Mouse (Mus musculus): ENCODE measurements around the gene Mybpc3. TPM values are rescaled to one million over a fixed set of nuclear protein-coding genes. Genes with fewer than 3 reads are reported as not detected.

Gene Mybpc3
- polyA plus RNA-seq, 1 experiment from 2014 or later, result 0.07 TPM

DNA sequence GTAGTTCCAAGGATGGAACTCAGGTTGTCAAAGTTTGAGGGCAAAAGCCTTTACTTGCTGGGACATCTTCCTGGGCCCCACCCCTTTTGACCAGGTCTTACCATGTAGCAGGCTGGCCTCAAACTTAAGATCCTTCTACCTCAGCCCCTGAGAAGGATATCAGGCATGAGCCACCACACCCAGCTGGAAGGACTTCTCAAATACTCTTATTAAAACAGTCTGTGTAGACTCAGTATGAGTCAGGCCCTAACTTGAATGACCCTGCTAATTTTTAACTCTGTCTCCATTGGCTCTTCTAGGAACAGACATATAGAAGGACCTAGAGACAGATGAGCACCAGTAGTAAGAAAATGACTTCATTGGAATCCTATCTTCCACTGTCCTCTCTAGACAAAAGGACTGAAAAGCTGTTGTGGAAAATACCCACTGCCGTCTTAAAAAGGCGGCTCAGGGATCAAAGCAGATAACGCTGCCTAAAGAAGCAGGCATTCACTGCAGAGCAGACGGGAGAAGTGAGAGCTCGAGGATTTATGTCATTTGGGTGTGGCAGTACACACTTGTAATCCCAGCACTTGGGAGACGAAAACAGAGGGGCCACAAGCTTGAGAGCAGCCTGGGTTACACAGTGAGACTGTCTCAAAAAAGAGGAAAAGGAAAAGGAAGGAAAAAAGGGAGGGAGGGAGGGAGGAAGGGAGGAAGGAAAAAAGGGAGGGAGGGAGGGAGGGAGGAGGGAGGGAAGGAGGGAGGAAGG is 39.2 kb downstream of the Mybpc3 start:
- H3K9me3 ChIP-seq (ENCODE audit: control insufficient read depth, low read length), result no peaks in the 10 kb centered on the region
- no peak overlapping the region for H3K4me2 ChIP-seq (replicated peaks; ENCODE audit: low read depth)
- no peaks in the 10 kb centered on the region for H3K27me3 ChIP-seq (ENCODE audit: control insufficient read depth, insufficient read depth, low read length)
- DNase-seq (ENCODE audit: low spot score) (no peak), ATAC-seq (ENCODE audit: low FRiP score, low TSS enrichment) (peak; percentile 80)
- TF ChIP-seq EP300 (optimal IDR thresholded peaks at IDR 0.05) (no peak), CTCF (IDR thresholded peaks at IDR 0.05; ENCODE audit: low read depth) (no peak)
- no peak overlapping the region for H3K4me3 ChIP-seq (ENCODE audit: low read depth, low read length)
- 22% methylated on average over 6 of the region's 6 CpGs for WGBS
- H3K36me3 ChIP-seq (ENCODE audit: control insufficient read depth, insufficient read depth, low read length), result 0 out of 2 replicates have a peak, but pooled peaks cover under 1% of the 10 kb centered on the region
- H3K9ac ChIP-seq (ENCODE audit: low read length), result no peak overlapping the region
- no peaks in the 10 kb centered on the region for H3K4me1 ChIP-seq (replicated peaks; ENCODE audit: control insufficient read depth, insufficient read depth)
- peak overlapping the region; percentile 77 for H3K27ac ChIP-seq (replicated peaks)

DNA sequence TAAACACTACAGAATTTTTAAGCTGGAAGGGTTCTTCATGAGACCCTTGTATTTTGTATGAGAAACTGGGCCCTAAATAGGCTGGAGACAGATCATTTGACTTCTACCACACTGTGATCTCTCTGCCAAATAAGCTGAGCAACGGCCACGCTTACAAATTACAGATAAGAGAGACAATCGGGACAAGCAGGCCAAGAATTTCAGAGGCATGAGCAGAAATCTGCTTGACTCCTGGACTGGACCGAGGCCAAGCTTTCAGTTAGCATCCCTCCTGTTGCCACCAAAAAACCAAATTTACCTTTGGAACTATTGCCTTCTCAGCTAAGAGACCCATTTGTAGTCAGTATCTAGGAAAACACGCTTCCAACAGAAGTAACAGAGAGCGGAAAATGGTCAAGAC is 42.6 kb downstream of the Mybpc3 start:
- Histone ChIP-seq H3K4me2 (replicated peaks; ENCODE audit: low read depth) (no peak overlapping the region), H3K4me1 (replicated peaks; ENCODE audit: control insufficient read depth, insufficient read depth) (no peaks in the 10 kb centered on the region), H3K4me3 (ENCODE audit: low read depth, low read length) (no peak overlapping the region), H3K9me3 (ENCODE audit: control insufficient read depth, low read length) (no peaks in the 10 kb centered on the region), H3K27ac (replicated peaks) (0 out of 2 replicates have a peak overlapping the region, but pooled peaks have one; percentile 30), H3K36me3 (ENCODE audit: control insufficient read depth, insufficient read depth, low read length) (0 out of 2 replicates have a peak, but pooled peaks cover 2% of the 10 kb centered on the region), H3K27me3 (ENCODE audit: control insufficient read depth, insufficient read depth, low read length) (no peaks in the 10 kb centered on the region), H3K9ac (ENCODE audit: low read length) (no peak overlapping the region)
- 65% methylated on average over 6 of the region's 6 CpGs for WGBS
- TF ChIP-seq EP300 (optimal IDR thresholded peaks at IDR 0.05) (no peak), CTCF (IDR thresholded peaks at IDR 0.05; ENCODE audit: low read depth) (no peak)
- DNase-seq (ENCODE audit: low spot score) (no peak), ATAC-seq (ENCODE audit: low FRiP score, low TSS enrichment) (no peak)

DNA sequence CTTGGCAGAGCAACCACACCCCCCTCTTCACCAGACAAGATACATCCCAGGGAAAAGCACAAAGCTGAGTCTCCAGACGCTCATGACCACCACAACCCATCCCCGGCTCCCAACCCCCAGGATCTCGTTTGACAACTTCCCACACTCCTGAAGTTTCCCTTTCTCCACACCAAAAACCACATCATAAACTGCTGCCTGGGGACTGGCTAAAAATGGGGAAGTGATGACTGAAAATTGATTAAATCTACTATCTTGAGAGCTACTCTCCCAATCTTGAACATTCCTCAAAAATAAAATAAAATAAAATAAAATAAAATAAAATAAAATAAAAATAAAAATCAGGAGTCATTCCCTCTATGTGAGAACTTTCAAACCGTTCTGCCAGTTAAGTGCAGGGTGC is 45.0 kb downstream of the Mybpc3 start:
- WGBS, result 82% methylated on average over 4 of the region's 4 CpGs
- H3K4me1 ChIP-seq (replicated peaks; ENCODE audit: control insufficient read depth, insufficient read depth), result no peaks in the 10 kb centered on the region
- H3K9ac ChIP-seq (ENCODE audit: low read length), result no peak overlapping the region
- DNase-seq (ENCODE audit: low spot score) (no peak), ATAC-seq (ENCODE audit: low FRiP score, low TSS enrichment) (no peak)
- no peak overlapping the region for H3K4me3 ChIP-seq (ENCODE audit: low read depth, low read length)
- no peaks in the 10 kb centered on the region for H3K27me3 ChIP-seq (ENCODE audit: control insufficient read depth, insufficient read depth, low read length)
- H3K36me3 ChIP-seq (ENCODE audit: control insufficient read depth, insufficient read depth, low read length), result 0 out of 2 replicates have a peak, but pooled peaks cover 4% of the 10 kb centered on the region
- no peak for TF ChIP-seq EP300 (optimal IDR thresholded peaks at IDR 0.05)
- no peak for TF ChIP-seq CTCF (IDR thresholded peaks at IDR 0.05; ENCODE audit: low read depth)
- H3K4me2 ChIP-seq (replicated peaks; ENCODE audit: low read depth), result no peak overlapping the region
- H3K27ac ChIP-seq (replicated peaks), result no peak overlapping the region
- H3K9me3 ChIP-seq (ENCODE audit: control insufficient read depth, low read length), result no peaks in the 10 kb centered on the region

DNA sequence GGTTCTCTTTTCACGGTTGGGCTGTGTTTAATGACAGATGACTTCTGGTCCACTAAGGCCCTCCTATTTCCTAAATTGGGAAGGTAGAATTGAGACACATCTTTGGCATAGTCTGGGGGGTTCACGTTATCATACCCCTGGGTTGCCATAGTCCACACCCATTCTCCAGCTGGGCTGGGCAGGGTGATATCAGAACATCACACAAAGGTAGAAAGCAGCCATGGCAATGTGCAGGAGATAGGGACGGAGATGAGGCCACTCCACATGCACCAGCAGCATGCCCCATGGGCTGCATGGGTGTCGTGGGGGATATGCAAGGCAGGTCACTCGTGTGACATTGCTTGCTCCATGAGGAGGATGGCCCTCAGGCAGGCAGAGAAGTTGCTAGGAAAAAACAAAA is 45.6 kb downstream of the Mybpc3 start:
- ATAC-seq (ENCODE audit: low FRiP score, low TSS enrichment), result no peak

DNA sequence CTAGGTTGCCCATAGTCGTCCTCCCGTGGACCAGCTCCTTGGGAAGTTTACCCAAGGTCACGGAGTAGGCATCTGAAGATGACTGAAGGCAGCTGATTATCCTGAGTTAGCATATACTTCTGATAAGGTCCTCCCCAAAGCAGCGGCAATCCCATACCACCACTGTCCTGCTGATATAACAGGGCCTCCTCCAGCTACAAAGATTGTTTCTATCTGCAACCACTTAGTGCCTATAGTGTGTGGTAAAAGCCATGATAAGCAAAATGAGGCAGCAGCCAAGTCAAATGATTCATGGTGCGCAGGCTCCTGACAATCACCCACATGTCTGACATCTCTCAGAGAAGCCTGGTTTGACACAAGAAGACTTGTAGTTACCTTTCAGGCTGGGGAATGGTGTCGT is 47.0 kb downstream of the Mybpc3 start:
- ATAC-seq (ENCODE audit: low FRiP score, low TSS enrichment), result no peak
- 84% methylated on average over 6 of the region's 6 CpGs for WGBS

More for the DNA sequence above, 45.6 kb downstream of the Mybpc3 start:
- Histone ChIP-seq H3K9ac (ENCODE audit: low read length) (no peak overlapping the region), H3K4me2 (replicated peaks; ENCODE audit: low read depth) (no peak overlapping the region), H3K27ac (replicated peaks) (no peak overlapping the region), H3K36me3 (ENCODE audit: control insufficient read depth, insufficient read depth, low read length) (0 out of 2 replicates have a peak, but pooled peaks cover 4% of the 10 kb centered on the region), H3K27me3 (ENCODE audit: control insufficient read depth, insufficient read depth, low read length) (no peaks in the 10 kb centered on the region), H3K4me1 (replicated peaks; ENCODE audit: control insufficient read depth, insufficient read depth) (no peaks in the 10 kb centered on the region), H3K4me3 (ENCODE audit: low read depth, low read length) (no peak overlapping the region), H3K9me3 (ENCODE audit: control insufficient read depth, low read length) (no peaks in the 10 kb centered on the region)
- WGBS, result 81% methylated on average over 5 of the region's 5 CpGs
- no peak for DNase-seq (ENCODE audit: low spot score)
- TF ChIP-seq EP300 (optimal IDR thresholded peaks at IDR 0.05), result no peak
- TF ChIP-seq CTCF (IDR thresholded peaks at IDR 0.05; ENCODE audit: low read depth), result no peak

DNA sequence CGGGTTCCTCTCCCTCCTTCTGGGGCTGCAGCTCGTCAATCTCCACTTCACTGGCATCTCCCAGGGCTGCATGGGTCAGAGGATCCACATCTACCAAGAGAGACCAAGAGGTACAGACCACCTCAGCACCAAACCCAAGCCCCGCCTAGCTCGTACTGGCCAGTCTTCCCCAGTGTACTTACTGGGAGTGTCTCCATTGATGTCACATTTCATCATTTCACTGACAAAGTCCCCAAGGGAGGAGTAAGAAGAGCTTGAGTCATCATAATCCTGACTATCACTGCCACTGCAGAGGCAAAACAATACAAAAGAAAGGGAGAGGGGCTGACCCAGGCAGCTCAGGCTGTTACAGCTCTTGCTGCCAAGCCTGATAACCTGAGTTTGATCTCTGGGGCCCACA is 49.7 kb downstream of the Mybpc3 start:
- peak; percentile 62; the same call in 1 of the 2 replicates for ATAC-seq (ENCODE audit: low FRiP score, low TSS enrichment)

More for the DNA sequence above, 47.0 kb downstream of the Mybpc3 start:
- DNase-seq (ENCODE audit: low spot score), result no peak
- no peak overlapping the region for H3K27ac ChIP-seq (replicated peaks)
- H3K9ac ChIP-seq (ENCODE audit: low read length), result no peak overlapping the region
- H3K36me3 ChIP-seq (ENCODE audit: control insufficient read depth, insufficient read depth, low read length), result 0 out of 2 replicates have a peak, but pooled peaks cover 4% of the 10 kb centered on the region
- TF ChIP-seq EP300 (optimal IDR thresholded peaks at IDR 0.05) (no peak), CTCF (IDR thresholded peaks at IDR 0.05; ENCODE audit: low read depth) (no peak)
- no peak overlapping the region for H3K4me2 ChIP-seq (replicated peaks; ENCODE audit: low read depth)
- H3K9me3 ChIP-seq (ENCODE audit: control insufficient read depth, low read length), result no peaks in the 10 kb centered on the region
- H3K4me1 ChIP-seq (replicated peaks; ENCODE audit: control insufficient read depth, insufficient read depth), result no peaks in the 10 kb centered on the region
- H3K4me3 ChIP-seq (ENCODE audit: low read depth, low read length), result no peak overlapping the region
- no peaks in the 10 kb centered on the region for H3K27me3 ChIP-seq (ENCODE audit: control insufficient read depth, insufficient read depth, low read length)

More for the DNA sequence above, 49.7 kb downstream of the Mybpc3 start:
- TF ChIP-seq CTCF (IDR thresholded peaks at IDR 0.05; ENCODE audit: low read depth) (no peak), EP300 (optimal IDR thresholded peaks at IDR 0.05) (no peak)
- Histone ChIP-seq H3K4me2 (replicated peaks; ENCODE audit: low read depth) (no peak overlapping the region), H3K9me3 (ENCODE audit: control insufficient read depth, low read length) (no peaks in the 10 kb centered on the region), H3K27ac (replicated peaks) (no peak overlapping the region), H3K4me3 (ENCODE audit: low read depth, low read length) (no peak overlapping the region), H3K27me3 (ENCODE audit: control insufficient read depth, insufficient read depth, low read length) (no peaks in the 10 kb centered on the region), H3K9ac (ENCODE audit: low read length) (no peak overlapping the region), H3K4me1 (replicated peaks; ENCODE audit: control insufficient read depth, insufficient read depth) (no peaks in the 10 kb centered on the region), H3K36me3 (ENCODE audit: control insufficient read depth, insufficient read depth, low read length) (peaks cover 5% of the 10 kb centered on the region; the same call in 1 of the 2 replicates)
- WGBS, result 56% methylated on average over 4 of the region's 4 CpGs
- DNase-seq (ENCODE audit: low spot score), result no peak

All from stomach, postnatal 0 days (tissue).